Mouse (Mus musculus) small intestine, adult 2 months (tissue): Measurements from ENCODE around the gene Mep1a.

Experiments used
- CTCF ChIP-seq: fragments of 200-500 bp; IDR thresholded peaks from 2 replicates; pipeline ENCODE4 v1.5.1; 2012; ENCODE audit warnings: low read depth, mild to moderate bottlenecking, control low read depth, inconsistent platforms, low read length, moderate library complexity, mixed read lengths; ENCODE audit not compliant: insufficient replicate concordance, insufficient read length; ENCODE audit errors: extremely low read depth
- POLR2A ChIP-seq: fragments of 200-500 bp; IDR thresholded peaks from 2 replicates; pipeline ENCODE4 v1.6.1; 2012; ENCODE audit warnings: low read depth, mild to moderate bottlenecking, control low read depth, inconsistent platforms, low read length, moderate library complexity

- TF ChIP-seq CTCF, result no peak
- TF ChIP-seq POLR2A, result no peak
Observed at GRCm38 (mm10) chr17:43485982-43486381, 16.6 kb downstream of the Mep1a start.
